Mouse (Mus musculus) forebrain, postnatal 0 days (tissue): ENCODE measurements around the gene Ccdc134. TPM values are rescaled to one million over a fixed set of nuclear protein-coding genes. Genes with fewer than 3 reads are reported as not detected.

Experiments
- ATAC-seq: fragments of 200-750 bp; cut with Nextera tagmentation; 2 replicates; pipeline ENCODE4 v1.8.0; 2017; ENCODE audit warnings: mild to moderate bottlenecking, moderate library complexity
- DNase-seq: peaks from one replicate; pipeline ENCODE4 v3.0.0-alpha.2; 2015
- H3K27ac ChIP-seq: fragments of 300-500 bp; sonication (generic); 2 replicates; pipeline ENCODE4 v1.5.1; 2014; ENCODE audit warnings: low read depth, mild to moderate bottlenecking, antibody characterized with exemption, low read length, moderate library complexity, mixed read lengths
- H3K27me3 ChIP-seq: fragments of 300-500 bp; sonication (generic); 2 replicates; pipeline ENCODE4 v1.6.1; 2014; ENCODE audit warnings: mild to moderate bottlenecking, low read length, mixed read lengths; ENCODE audit not compliant: insufficient read depth
- H3K36me3 ChIP-seq: fragments of 300-500 bp; sonication (generic); 2 replicates; pipeline ENCODE4 v1.6.1; 2014; ENCODE audit warnings: mild to moderate bottlenecking, moderate library complexity; ENCODE audit not compliant: insufficient read depth
- H3K4me1 ChIP-seq: fragments of 300-500 bp; sonication (generic); 2 replicates; pipeline ENCODE4 v1.6.1; 2014; ENCODE audit warnings: antibody characterized with exemption; ENCODE audit not compliant: insufficient read depth
- H3K4me2 ChIP-seq: fragments of 300-500 bp; sonication (generic); 2 replicates; pipeline ENCODE4 v1.6.1; 2014; ENCODE audit warnings: low read depth, mild to moderate bottlenecking, moderate library complexity
- H3K4me3 ChIP-seq: fragments of 300-500 bp; sonication (generic); 2 replicates; pipeline ENCODE4 v1.5.1; 2014; ENCODE audit warnings: low read depth, low read length, mixed read lengths
- H3K9ac ChIP-seq: fragments of 300-500 bp; sonication (generic); 2 replicates; pipeline ENCODE4 v1.6.1; 2014; ENCODE audit warnings: mild to moderate bottlenecking
- H3K9me3 ChIP-seq: fragments of 300-500 bp; sonication (generic); 2 replicates; pipeline ENCODE4 v1.6.1; 2016; ENCODE audit warnings: low read length
- CTCF ChIP-seq: sonication (generic); IDR thresholded peaks from 2 replicates; pipeline ENCODE4 v1.5.1; 2016; ENCODE audit warnings: antibody characterized with exemption, control low read depth, low read depth
- whole genome bisulfite sequencing: fragments of 180-500 bp; shearing (Covaris S2); extraction: QIAGEN DNeasy Blood & Tissue Kit; methylation state at CpG from one replicate; pipeline ENCODE4 v1.1.7; 2014; 5-methylcytosine and 5-hydroxymethylcytosine counted together
- polyA plus RNA-seq: library from polyadenylated mRNA; unstranded; fragments of >200 nt; fragmentation: Nextera tagmentation; extraction: Ambion mirVana; gene quantifications from 2 replicates; pipeline ENCODE4 v1.2.1, GENCODE M21; 2015
- total RNA-seq: library from RNA; depleted of rRNA; stranded (reverse); fragments of >200 nt; gene quantifications from 2 replicates; pipeline ENCODE4 v1.2.3, GENCODE M21; 2014

Ccdc134 gene
- total and polyA plus RNA-seq, 2 experiments from 2014 or later = 6.7 to 13.0 TPM

- DNase-seq (no peak), ATAC-seq (no peak)
- Histone ChIP-seq H3K4me1 (no peaks in the 10 kb centered on the region), H3K9me3 (no peaks in the 10 kb centered on the region), H3K27me3 (no peaks in the 10 kb centered on the region), H3K9ac (no peak overlapping the region), H3K4me3 (no peak overlapping the region), H3K36me3 (no peaks in the 10 kb centered on the region), H3K27ac (no peak overlapping the region), H3K4me2 (no peak overlapping the region)
- TF ChIP-seq CTCF = no peak
- WGBS = 52% methylated on average over 4 of the region's 4 CpGs
Observed at GRCm38 (mm10) chr15:82164061-82164399, 36.3 kb downstream of the Ccdc134 start.

- ATAC-seq = no peak
- Histone ChIP-seq H3K9ac (no peak overlapping the region), H3K36me3 (no peaks in the 10 kb centered on the region), H3K4me3 (no peak overlapping the region), H3K4me2 (no peak overlapping the region), H3K4me1 (no peaks in the 10 kb centered on the region), H3K27me3 (no peaks in the 10 kb centered on the region), H3K9me3 (no peaks in the 10 kb centered on the region), H3K27ac (no peak overlapping the region)
- DNase-seq = no peak
- WGBS = 82% methylated on average over 7 of the region's 7 CpGs
- no peak for TF ChIP-seq CTCF
Observed at GRCm38 (mm10) chr15:82164496-82164895, 36.8 kb downstream of the Ccdc134 start.

DNA sequence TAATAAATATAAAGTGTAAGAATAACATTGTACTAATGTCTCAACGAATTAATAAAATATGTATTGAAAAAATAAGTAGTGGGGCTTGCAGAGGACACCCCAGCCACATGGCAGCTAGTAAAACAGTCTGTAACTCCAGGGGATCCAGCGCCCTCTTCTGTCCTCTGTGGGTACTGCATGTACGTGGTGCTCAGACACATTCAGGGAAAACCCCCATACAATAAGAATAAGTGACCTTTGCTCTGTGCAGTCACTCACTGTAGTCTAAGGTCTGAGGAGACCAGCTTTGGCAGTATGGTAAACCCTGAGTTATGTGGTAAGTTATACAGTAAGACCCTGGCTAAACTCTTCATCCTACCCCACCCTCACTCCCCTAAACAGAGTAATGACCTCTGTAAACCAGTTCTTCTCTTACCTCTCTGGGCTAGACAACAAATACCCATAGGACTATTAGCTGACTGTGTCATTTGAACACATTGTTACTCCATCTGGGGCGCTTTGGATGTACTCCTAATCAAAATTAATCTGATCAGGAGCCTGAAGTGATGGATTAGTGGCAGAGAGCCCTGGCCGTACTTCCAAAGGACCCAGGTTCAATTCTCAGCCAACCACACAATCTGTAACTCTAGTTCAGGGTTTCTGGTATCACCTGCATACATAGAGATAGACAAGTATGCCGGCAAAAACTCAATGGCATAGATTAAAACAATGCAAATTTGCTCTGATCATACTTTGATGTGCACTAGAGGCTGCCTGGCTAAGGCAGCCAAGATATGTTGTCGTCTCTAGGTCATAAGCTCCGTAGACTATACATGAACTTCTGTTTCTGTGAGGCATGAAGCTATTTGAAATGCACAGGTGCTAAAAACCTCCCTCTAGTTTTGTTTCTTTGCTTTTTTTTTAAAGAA is 37.9 kb downstream of the Ccdc134 start:
- H3K9ac ChIP-seq = no peak overlapping the region
- peak; percentile 79 for DNase-seq
- peak; percentile 58 for ATAC-seq
- 51% methylated on average over 8 of the region's 8 CpGs for WGBS
- no peaks in the 10 kb centered on the region for H3K4me1 ChIP-seq
- H3K27ac ChIP-seq = no peak overlapping the region; the same call in 1 of the 2 replicates
- no peak overlapping the region for H3K4me3 ChIP-seq
- no peak overlapping the region for H3K4me2 ChIP-seq
- no peaks in the 10 kb centered on the region for H3K9me3 ChIP-seq
- H3K36me3 ChIP-seq = peaks cover 8% of the 10 kb centered on the region
- no peaks in the 10 kb centered on the region for H3K27me3 ChIP-seq
- peak; percentile 91 for TF ChIP-seq CTCF

GRCm38 (mm10) chr15:82166240-82167100 is 38.7 kb downstream of the Ccdc134 start:
- DNase-seq = no peak
- Histone ChIP-seq H3K4me3 (no peak overlapping the region), H3K27ac (0 out of 2 replicates have a peak overlapping the region, but pooled peaks have one; percentile 35), H3K4me2 (no peak overlapping the region), H3K4me1 (no peaks in the 10 kb centered on the region), H3K9me3 (no peaks in the 10 kb centered on the region), H3K27me3 (no peaks in the 10 kb centered on the region), H3K36me3 (peaks cover 17% of the 10 kb centered on the region), H3K9ac (no peak overlapping the region)
- TF ChIP-seq CTCF = no peak
- ATAC-seq = no peak
- 48% methylated on average over 22 of the region's 22 CpGs for WGBS

DNA sequence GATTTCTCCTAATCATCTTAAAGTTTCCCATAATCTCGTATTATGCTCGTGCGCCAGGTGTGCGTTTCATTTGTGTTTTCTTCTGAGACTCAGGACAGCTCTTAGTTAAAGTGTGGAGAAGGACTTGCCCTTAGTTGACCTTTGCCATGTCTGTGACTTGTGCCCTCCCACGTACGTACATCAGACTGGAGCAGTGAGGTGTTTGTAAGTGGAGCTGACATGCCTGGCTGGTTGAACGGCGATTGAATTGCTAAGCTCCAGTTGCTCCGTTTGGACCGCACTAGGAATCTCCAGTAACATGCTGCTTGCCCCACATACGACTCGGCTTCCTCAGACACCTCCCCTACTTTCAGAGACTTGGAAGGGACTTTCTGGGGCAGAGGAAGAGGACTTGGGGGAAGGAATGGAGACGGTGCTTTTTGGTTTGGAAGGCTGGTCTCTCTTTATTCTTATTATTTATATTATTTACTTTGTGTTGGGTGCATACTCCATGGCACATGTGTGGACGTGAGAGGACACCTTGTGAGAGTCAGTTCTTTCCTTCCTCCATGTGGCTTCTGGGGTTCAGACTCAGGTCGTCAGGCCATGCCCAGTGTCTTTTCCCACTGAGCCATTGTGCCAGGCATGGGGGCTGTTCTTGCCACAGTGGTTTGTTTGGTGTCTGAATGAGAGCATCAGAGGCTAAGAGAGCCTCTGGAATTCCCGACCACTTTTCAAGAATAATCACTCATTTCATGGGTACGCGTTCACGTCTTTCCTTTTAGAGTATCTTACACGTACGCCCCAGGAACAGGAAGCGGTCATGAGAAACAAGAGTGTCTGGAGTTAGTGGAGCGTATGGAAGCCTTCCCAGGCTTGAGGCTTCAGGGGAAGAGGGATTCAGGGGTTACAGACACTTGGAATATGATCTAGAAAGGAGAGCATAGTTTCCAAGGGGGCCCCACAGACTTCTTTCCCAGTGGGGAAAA is 39.8 kb downstream of the Ccdc134 start:
- Histone ChIP-seq H3K27me3 (no peaks in the 10 kb centered on the region), H3K4me3 (no peak overlapping the region), H3K9ac (no peak overlapping the region), H3K27ac (no peak overlapping the region), H3K4me2 (no peak overlapping the region), H3K36me3 (peaks cover 27% of the 10 kb centered on the region), H3K4me1 (no peaks in the 10 kb centered on the region), H3K9me3 (no peaks in the 10 kb centered on the region)
- ATAC-seq (no peak), DNase-seq (no peak)
- TF ChIP-seq CTCF = no peak
- WGBS = 66% methylated on average over 23 of the region's 23 CpGs

GRCm38 (mm10) chr15:82169671-82170070 is 41.9 kb downstream of the Ccdc134 start:
- Histone ChIP-seq H3K4me1 (no peaks in the 10 kb centered on the region), H3K36me3 (peaks cover 47% of the 10 kb centered on the region), H3K9ac (no peak overlapping the region), H3K27ac (no peak overlapping the region), H3K27me3 (no peaks in the 10 kb centered on the region), H3K4me3 (no peak overlapping the region), H3K4me2 (no peak overlapping the region), H3K9me3 (no peaks in the 10 kb centered on the region)
- ATAC-seq (no peak), DNase-seq (no peak)
- 83% methylated on average over 5 of the region's 5 CpGs for WGBS
- TF ChIP-seq CTCF = no peak
